Mouse (Mus musculus): ENCODE results near the gene Apol7b.

The Apol7b gene

DNA sequence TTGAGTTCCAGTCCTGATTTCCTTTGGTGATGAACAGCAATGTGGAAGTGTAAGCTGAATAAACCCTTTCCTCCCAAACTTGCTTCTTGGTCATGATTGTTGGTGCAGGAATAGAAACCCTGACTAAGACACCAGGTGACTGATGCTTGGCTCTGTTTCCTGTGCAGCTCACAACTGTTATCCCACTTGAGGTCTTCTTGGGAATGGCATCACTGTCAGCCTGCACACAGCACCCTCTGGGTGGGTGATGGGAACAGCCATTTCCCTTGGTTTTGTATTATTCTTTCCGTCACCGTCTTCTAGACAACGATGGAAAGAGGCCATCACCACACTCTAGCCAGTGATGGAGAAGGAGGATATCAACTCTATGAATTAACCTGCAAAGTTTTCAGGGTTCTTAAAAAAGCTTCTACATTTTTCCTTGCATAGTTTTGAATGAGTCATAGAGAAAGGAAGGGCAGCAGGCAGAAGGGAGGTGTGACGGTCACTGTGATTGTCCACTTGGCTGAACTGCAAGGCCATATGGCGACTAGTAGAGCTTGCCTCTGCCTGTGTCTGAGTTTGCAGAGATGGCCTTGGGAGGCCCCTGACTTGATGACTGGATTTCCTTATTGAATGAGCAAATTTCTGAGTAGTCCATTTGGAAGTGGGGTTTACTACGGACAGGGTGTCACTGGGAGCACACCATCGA lies 62.8 kb downstream of the Apol7b start:
- DNase-seq (ENCODE audit: low spot score): no peak

DNA sequence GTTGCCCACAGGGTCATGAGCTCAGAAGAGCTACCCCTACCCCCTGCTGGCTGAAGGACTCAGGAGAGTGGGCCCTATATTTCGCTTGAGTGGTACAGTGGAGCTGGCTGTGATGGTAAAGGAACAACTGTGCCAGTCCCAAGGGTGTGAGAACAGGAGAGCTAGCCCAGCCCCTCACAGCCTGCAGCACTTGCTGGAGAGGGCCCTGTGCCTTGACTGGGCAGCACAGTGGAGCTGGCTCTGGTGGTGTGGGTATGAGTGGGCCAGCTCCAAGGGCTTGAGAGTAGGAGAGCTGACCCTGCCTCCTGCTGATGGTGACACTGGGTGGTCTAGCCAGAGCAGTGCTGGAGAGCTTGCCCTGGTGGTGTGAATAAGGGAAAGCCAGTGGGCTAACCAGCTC lies 64.4 kb downstream of the Apol7b start:
- DNase-seq (ENCODE audit: low spot score): no peak

DNA sequence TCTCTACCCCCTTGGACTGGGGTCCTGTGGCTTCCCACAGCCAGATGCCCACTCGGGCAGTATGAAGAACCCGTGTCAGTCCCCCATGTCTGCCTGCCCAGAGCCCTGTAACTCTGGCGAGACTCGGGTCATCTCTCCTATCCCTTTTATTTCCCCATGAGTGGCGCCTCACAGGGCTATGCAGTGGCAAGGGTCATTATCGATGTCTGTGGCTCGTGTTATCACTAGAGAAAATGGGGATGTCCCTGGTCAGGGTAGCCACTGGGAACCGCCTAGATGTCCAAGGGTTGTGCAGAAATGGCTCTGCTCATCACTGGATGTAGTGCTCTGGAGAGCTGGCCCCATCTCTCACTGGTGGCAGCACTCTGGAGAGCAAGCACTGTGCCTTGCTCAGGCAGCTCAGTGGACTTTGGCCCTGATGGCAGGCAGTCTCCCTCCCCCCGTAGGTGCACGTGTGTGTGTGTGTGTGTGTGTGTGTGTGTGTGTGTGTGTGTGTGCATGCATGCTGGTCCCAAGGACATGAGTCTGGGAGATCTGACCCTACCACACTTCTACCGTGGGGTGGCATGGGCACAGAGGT lies 64.9 kb downstream of the Apol7b start:
- no peak for DNase-seq (ENCODE audit: low spot score)

DNA sequence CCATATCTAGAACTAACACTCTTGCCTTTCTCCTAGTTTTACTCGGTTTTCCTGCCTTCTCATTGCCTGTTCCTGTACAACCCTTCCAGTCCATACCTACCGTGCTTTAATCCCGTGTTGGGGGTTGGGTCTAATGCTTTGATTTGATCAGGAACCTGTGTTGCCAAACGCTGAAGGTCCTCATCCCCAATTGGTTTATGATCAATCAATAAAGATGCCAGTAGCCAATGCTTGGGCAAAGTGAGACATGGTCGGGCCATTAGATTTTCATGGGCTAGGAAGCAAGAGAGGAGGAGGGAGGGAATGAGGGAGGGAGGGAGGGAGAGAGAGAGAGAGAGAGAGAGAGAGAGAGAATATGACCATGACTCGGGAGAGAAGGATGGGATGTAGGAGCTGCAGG lies 65.8 kb downstream of the Apol7b start:
- no peak for DNase-seq (ENCODE audit: low spot score)

DNA sequence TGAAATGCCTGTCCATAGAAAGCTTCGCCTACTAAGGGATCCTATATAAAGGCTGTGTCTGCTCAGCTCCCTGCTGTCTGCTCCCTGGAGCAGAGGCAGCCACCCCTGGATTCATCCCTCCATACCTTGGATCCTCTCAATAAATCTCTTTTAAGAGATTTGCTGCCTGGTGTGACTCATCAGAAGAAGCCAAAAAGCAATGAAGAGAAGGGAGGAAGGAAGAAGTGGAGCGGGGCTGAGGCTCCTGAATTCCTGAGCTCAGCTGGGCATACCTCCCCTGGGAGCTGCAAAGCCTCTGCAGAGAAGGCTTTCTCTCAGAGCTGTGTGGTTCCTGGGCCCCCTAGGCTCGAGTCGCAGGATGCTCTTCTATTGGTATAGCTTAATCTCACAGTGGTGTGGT lies 67.4 kb downstream of the Apol7b start:
- DNase-seq (ENCODE audit: low spot score): no peak

DNA sequence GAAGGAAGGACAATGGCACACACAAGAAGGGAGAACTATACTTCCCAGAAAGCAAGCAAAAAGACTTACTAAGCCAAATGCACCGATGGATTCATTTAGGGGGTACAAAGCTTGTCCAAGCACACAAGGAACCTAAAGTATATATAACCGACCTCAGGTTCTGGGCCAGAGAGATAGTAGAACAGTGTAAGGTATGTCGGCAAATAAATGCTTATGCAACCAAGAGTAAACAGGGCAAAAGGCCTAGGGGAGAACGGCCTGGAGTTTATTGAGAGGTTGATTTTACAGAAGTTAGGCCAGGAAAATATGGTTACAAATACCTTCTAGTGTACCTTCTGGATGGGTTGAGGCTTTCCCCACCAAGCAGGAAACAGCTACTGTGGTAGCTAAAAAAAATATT lies 69.9 kb downstream of the Apol7b start:
- DNase-seq (ENCODE audit: low spot score): no peak

DNA sequence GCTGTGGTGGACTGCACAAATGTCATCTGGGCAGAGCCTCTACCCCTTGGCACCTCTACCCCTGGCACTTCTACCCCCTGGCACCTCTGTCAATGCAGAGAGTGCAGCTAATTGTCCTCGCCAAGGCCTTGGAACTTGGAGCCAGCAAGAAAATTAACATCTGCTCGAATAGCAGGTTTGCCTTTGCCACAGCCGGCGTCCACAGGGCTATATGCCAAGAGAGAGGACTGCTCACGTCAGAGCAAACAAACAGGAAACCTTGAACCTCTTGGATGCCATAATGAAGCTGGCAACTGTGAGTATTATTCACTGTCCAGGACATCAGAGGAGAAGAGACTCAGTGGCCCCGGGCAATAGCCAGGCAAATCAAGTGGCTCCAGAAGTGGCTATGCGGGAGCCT lies 70.4 kb downstream of the Apol7b start:
- no peak for DNase-seq (ENCODE audit: low spot score)

All from MN1 (cell line).